Mouse (Mus musculus) left cerebral cortex, postnatal 25 days (tissue): ENCODE measurements at regions not wholly inside any gene's neighbourhood (a gene's known extent, or its start where the extent isn't known, plus 50 kb on each side); places are given as distances from the start of the nearest gene placed in this dataset.
A peak's percentile ranks its signal among the peaks of the same experiment; 100 is the strongest.

ENCODE experiments used
- DNase-seq, 2 experiments: peaks; one replicate each; pipeline ENCODE4 v3.0.0; 2022; ENCODE audit warnings: low spot score in 2 of 2, mixed read lengths in 1 of 2
- intact Hi-C: fragments of 180-260 bp; cut with DNase I; formaldehyde crosslinking; loops from one replicate; pipeline ENCODE4 v1.15.1; 2025

DNA sequence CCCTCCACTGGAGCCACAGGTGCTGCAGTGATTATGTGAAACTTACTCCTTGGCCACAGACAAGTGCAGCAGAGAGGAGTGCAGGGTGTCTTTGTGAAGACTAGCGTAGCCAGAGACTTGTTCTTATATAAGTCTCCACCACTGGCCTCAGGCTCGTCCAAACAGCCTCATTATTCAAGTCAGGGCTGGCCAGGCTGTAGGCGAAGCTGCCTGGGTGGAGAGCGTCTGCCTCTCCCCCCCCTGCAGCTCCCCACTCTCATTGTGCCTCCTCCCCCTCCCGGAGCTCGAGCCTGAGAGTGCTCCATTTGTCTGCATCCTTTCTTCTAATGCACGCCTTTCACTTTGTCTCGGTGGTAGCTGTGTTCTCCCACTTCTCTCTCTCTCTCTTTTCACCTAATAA is 279.1 kb downstream of the Rngtt start:
- DNase-seq, result peak in 1 of 2 experiments; percentile 34
- intact Hi-C loops, result loop anchor here (5.0 kb wide), 2 partner anchors 62 to 333 kb away; partner anchors contain the start of gene Cnr1

DNA sequence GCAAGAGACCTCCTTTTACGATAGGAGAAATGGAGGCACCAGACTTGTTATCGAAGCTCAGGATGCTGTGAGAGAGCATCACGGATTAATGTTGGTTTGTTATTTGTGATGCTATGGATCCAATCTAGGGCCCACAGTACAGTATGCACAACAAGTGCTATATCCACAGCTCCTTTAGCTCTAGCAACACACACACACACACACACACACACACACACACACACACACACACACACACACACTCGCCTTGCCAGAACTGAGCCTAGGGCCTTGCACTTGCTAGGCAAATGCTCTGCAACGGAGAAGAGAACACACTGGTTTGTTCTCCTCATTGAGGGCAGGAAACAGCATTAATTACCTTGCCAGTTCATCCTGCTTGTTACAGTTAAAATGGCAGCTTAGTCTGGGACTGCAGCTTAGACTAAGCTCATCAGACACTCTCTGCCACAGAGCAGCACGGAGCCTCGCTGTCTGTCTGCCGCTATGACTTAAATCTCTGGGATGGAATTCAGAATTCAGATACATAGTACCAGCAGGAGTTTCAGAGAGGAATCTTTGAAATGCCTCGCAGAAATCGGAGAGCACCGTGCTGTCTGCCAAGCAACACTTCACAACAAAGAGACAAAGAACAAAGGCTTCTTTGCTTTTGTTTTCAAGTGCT is 285.0 kb downstream of the Rngtt start:
- intact Hi-C loops, result no loop called here
- DNase-seq, result no peak

DNA sequence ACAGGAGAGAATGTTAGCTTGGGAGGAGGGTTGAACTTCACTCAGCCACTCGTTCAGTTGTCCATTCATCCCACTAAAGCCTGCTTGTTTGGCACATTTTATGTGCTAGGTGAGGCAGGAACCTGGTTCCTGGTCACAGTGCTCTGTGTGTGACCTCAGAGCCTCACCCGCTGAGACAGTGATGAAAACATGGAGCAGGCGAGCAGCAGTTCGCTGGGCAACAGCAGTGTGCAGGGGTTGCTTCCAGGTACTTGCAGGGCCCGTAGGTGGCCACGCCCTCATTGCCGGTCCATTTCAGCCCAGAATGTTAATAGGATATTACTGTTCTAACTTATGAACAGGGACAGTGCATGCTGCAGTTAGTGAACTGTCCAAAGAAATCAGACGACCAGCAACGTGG is 285.7 kb downstream of the Rngtt start:
- DNase-seq, result no peak
- intact Hi-C loops, result no loop called here

DNA sequence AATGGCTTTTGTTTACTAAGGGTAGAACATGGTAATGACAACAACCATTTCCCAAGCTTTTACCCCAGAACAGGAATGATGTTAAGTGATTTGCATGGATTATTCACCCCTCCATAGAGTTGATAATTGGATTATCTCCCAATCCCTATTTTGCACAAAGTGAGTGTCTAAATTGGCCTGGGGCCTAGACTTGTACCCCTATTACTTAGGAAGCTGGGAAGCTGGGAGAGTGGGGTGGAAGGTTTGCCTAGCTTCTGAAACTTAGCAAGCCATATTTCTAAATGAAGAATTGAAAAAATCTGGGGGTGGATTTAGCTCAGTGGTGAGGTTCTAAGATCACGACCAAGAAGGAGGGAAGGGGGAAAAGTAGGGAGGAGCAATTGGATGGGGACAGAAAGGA is 289.9 kb downstream of the Rngtt start:
- intact Hi-C loops, result no loop called here
- no peak for DNase-seq

DNA sequence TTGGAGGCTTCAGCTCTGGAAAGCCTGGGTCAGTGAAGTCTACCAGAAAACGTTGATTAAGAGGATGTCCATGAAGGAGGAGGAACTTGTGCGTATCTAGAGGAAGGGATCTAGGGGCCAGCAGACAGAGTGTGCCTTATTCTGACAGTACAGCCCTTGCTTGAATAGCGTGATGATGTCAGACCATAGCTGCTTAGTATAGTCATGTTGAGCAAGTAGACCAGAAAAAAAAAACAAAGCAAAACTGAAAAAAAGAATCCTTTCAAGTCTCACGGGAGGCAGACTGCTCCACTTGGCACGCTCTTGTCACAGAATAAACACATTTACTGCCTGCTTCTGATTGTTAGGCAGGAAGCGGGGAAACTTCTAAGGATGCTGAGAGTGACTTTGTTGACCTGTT is 290.7 kb downstream of the Rngtt start:
- DNase-seq, result no peak
- intact Hi-C loops, result no loop called here

DNA sequence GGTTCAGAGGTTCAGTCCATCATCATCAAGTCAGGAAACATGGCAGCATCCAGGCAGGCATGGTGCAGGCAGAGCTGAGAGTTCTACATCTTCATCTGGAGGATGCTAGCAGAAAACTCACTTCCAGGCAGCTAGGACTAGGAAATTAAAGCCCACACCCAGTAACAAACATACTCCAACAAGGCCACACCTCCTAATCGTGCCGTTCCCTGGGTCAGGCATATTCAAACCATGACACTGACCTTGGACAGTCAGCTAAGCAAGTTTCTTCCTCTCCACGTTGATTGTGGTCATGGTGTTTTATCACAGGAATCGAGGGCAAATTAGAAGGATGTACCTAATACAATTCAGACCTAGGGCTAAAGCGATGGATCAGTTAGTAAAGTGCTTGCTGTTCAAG is 294.5 kb downstream of the Rngtt start:
- intact Hi-C loops, result no loop called here
- DNase-seq, result no peak

DNA sequence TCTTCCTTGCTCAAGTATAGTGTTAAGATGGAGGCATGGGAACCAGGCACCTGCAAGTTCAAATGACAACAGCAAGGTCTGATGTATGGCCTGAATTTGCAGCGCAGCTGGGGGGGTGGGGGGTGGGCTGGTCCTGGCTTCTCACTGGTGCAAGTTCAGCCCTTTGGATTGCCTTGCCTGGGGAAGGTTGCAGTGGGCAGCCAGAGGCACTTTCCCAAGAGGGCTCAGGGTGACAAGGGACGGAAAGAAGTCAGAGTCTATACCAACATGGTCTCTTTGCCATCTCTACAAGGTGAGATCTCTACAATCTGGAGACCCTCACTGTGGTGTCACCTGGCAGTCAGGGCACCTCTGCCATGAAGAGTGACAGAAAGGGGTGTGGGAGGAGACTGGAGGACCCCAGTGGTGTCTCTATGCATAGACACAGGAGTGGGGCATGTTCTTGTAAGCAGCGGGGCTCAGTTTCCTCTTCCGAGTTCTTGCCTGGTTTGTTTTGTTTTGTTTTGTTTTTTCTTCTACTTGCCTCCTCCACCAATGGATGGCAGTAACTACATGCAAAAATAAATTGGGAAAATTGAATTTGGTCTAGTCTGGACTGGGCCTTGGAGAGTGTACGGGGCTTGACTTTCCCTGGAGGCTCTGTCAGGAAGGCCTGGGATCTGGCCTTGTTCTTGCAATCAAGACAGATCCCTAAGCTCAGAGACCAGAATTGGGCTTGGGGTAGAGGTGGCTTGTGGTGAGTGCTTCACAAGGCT is 284.4 kb upstream of the Cnr1 start:
- no peak for DNase-seq
- intact Hi-C loops, result no loop called here

DNA sequence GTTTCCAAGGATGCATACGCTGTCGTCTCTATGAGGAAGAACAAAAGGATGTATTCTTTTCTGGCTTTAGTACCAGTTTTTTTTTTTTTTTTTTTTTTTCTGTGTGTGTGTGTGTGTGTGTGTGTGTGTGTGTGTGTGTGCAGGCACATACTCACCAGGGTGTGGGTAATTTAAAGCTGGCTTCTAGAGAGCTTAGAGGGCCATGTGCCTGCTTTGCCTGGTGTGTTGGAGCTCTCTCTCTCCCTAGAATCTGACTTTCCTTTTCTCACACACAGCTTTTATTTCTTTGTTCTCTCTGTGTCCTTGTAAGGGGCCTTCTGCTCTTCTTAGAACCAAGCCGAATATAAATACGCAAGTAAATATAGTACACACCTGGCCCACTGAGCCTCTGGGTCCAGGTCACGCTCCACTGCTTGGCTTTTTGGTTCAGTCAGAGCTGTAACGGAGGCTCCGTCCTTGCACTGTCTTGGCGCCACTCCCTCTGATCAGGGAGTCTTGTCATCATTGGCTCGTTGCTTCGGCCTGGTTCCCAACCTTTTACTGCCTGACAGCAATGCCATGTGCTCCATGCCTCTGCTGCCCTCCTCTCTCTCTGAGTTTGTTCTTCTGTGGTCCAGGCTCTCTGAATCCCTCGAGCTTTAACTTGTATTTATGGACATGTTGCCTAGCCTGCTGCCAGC is 283.7 kb upstream of the Cnr1 start:
- DNase-seq, result no peak
- intact Hi-C loops, result no loop called here

DNA sequence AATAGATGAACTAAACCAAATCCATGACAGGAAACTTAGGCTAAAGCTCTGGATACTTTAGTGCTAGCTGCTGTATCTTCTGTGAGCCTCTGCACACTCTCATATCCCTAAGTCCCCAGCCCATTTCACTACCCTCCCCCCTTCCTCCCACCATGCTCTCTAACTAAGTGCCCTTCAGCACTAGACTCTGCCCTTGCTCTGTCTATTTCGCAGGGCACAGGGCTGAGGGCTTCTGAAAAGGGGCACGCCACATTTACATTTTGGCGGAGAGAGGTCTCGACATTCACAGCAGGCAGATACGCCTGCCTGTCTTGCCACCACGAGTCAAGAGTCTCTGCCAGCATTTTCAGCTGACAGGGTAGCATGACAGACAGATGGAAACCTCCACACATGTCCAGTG is 282.5 kb upstream of the Cnr1 start:
- DNase-seq, result no peak
- intact Hi-C loops, result no loop called here

DNA sequence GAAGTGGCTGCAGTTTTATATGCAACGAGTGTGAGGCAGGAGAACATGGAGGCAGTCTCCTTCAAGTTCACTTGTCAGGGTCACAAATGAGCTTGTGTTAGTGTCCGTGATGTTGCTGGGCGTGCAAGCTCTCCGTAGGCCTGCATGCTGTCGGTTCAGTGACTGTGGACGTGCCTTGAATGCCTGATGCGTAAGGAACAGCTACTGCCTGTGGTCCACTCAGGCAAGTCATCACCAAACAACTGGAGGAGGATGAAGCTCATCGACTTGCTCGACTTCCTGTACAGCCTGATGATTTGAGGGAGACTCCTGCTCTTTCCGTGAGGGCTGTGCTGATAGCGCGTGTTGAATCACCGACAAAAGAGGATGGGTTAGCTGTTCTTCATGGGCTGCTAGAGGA is 281.9 kb upstream of the Cnr1 start:
- intact Hi-C loops, result no loop called here
- DNase-seq, result no peak

DNA sequence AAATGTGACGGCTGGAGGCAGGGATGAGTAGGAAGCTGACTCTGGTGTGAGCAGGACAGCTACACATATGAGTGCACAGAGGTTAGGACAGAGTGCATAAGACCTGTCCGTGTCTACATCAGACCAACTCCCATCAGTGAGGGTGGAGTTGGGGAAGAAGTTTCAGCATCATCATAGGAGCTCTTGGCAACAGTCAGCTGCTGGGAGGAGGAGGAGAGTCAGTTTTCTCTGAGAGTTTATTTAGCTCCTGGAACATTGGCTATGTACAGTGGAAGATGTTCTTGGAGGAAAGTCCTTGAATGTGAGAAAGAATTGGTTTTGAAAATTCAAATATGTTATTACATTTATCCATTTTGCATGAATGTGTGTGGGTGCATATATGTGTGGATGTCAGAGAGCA is 279.2 kb upstream of the Cnr1 start:
- intact Hi-C loops, result no loop called here
- DNase-seq, result peak in 1 of 2 experiments; percentile 54

DNA sequence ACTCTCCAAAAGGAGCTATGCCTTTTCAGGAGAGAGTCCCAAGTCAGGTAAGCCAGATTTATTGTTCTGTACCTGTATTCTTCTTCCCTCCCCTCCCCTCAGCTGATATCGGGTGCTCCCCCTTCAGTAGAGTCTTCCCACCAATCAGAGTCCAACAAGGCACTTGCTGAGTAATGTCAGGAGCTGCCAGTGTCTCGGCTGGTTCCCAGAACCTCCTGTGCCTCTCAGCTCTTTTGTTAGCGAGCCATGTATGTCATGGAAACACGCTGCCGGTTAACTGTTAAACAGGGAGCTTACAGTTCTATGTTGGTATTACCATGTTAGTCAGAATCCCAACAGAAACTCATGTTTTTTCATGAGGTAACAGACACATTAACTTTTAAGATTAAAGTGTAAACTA is 273.1 kb upstream of the Cnr1 start:
- intact Hi-C loops, result no loop called here
- no peak for DNase-seq

DNA sequence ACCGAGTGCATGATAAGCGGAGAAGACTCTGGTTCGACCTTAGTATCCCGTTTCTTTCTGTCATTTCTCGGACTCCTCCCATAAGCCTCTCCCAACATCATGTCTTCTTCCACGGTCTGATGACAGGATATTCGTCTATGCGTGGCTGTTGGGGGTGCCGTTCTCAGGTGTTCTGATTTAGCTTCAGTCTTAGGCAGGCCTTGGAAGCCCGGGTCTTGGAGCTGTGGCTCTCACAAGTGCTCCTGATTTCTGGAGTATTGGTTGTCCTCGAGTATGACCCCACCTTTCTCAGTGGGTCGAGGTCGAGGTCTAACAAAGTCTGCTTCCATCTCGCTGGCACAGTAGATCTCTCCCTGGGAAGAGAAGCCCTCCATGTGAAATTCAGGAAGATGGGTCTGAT is 264.6 kb upstream of the Cnr1 start:
- intact Hi-C loops, result loop anchor here (10.0 kb wide), 1 partner anchor 135 kb away; no protein-coding TSS in a partner anchor
- no peak for DNase-seq

DNA sequence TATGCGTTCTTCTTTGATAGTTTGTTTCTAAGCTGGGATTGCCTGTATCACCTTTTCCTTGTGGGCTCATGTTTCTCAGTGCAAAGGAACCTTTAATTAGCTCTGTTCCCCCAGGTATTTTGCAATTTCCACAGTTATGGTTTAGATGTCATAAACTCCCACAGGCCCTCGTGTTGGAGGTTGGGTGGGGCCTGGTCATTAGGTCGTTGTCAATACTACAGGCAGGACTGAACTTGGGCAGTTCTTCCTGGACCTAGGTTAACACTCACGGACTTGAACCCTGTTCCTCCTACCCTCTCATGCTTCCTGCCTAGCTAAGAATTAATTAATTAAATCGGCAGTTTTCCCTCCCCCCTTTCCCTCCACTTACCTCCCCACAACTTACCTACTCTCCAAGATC is 263.8 kb upstream of the Cnr1 start:
- DNase-seq, result no peak
- intact Hi-C loops, result loop anchor here (10.0 kb wide), 1 partner anchor 136 kb away; no protein-coding TSS in a partner anchor

DNA sequence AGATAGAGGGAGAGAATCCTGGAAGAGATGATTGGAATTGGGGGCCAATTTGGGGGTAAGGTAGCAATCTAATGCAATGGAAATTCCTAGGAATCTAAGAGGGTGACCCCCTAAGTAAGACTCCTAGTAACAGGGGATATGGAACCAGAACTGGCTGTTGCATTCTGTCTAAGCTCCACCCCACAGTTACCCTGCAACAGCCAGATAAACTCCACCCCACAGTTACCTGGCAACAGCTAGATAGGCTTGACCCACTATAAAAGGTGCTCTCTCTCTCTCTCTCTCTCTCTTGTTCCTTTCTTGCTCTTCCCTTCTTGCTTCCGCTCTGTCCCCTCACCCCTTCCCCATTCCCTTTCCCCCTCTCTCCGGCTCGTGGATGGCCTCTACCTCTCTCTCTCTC is 262.5 kb upstream of the Cnr1 start:
- DNase-seq, result no peak
- intact Hi-C loops, result loop anchor here (10.0 kb wide), 1 partner anchor 137 kb away; no protein-coding TSS in a partner anchor

DNA sequence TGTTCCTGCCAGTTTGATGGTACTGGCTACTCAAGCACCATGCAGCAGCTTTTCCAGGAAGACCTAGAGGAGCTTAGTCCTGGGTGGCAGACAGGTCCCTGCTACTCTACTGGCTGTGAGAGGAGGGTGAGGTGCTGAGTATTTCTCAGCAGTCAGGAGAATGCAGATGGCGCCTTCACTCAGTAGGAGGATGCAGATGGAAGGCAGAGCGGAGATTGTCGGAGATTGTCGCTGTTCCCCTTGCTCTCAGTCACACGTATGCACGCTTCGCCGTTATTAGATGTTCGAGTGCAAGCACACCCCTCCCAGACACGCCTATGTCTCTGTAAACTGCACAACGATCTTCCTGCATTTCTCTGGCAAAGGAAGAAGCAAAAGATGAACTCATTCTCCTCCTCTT is 261.4 kb upstream of the Cnr1 start:
- intact Hi-C loops, result loop anchor here (10.0 kb wide), 1 partner anchor 138 kb away; no protein-coding TSS in a partner anchor
- DNase-seq, result peak in 1 of 2 experiments; percentile 55

DNA sequence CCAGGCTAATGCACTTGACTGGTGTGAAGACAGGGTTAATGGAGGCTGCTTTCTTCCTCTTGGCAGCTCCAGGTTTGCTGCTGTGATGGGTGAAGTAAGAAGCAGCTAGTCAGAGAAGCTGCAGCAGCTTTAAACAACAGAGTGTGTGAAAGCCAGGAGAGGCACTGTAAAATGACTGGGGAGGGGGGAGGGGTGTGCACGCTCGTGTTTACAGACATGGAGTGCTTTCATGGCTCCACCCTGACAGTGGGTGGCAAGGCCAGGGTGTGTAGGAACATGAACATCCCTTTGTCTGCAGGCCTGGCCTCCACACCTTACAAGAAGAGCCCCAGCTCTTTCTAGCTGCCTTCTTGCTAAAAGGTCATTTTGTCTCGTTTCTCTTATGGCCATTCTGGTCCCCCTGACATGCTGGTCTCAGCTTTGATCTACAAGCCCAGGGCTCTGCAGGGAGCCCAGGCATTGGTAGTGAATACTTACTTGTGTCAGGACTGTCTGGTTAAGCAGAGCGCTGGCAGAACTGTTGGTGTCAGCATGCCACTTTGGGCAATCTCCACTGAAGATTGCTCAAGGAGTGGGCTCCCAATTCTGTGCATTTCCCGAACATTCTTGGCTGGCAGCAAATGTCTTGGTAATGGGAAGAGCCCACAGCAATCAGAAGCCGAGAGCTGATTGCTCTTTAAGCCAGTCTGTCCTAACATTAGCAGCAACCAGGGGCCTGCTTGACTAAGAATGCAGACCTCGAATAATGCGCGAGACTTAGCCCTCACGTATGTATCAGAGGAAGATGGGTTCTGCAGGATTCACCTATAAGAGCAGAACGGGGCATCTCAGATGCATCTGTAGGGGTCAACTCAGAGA is 260.5 kb upstream of the Cnr1 start:
- intact Hi-C loops, result loop anchor here (10.0 kb wide), 1 partner anchor 139 kb away; no protein-coding TSS in a partner anchor
- no peak for DNase-seq

DNA sequence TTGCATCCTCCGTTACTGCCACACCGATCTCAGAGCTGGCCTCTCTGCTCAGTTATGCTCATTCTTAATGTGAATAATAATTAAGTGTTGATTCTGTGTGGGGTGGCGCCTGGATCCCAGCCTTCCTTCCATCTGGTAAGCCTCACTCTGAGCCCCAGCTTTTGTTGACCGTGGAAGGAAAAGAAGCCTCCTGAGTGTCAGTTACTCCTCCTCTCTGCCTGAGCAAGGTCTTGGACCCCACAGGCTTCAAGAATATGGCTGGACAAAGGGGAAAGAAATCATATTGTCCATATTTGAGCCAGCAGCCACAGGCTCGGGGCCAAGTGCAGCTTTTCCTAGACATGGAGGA is 259.9 kb upstream of the Cnr1 start:
- no peak for DNase-seq
- intact Hi-C loops, result loop anchor here (10.0 kb wide), 1 partner anchor 140 kb away; no protein-coding TSS in a partner anchor

DNA sequence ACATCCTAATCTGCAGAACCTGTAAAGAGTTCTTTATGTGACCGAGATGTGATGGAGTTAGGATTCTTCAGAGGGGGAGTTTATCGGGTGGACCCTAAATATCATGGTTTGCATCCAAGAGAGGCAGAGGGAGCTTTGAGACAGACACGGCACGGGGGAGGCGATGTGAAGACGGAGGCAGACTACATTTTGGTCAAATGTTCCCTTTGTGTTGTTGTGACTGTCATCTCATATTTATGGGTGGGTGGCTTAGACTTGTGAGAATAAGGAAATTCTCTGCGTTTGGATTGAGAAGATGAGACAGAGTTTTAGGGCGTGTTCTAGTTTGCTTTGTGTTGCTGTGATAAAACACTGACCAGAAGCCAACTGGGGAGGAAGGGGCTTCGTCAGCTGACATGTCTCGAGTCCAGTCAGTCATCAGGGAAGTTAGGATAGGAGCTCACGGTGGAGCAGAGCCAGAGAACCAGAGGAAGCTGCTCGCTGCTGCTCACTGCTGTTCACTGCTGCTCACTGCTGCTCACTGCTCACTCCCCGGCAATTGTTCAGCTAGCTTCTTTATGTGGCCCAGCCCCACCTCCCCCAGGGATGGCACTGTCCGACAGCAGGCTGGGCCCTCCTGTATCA is 259.0 kb upstream of the Cnr1 start:
- intact Hi-C loops, result loop anchor here (10.0 kb wide), 1 partner anchor 141 kb away; no protein-coding TSS in a partner anchor
- DNase-seq, result peak in 1 of 2 experiments; percentile 59
